Mouse (Mus musculus): ENCODE results near the gene Zbtb45. TPM values are rescaled to one million over a fixed set of nuclear protein-coding genes. Genes with fewer than 3 reads are reported as not detected.

The Zbtb45 gene
- polyA plus RNA-seq (2014; fragmentation: Illumina TruSeq; extraction: RNeasy Lipid Tissue Mini Kit (QIAGEN cat#74804)) = 0.71 TPM

DNA sequence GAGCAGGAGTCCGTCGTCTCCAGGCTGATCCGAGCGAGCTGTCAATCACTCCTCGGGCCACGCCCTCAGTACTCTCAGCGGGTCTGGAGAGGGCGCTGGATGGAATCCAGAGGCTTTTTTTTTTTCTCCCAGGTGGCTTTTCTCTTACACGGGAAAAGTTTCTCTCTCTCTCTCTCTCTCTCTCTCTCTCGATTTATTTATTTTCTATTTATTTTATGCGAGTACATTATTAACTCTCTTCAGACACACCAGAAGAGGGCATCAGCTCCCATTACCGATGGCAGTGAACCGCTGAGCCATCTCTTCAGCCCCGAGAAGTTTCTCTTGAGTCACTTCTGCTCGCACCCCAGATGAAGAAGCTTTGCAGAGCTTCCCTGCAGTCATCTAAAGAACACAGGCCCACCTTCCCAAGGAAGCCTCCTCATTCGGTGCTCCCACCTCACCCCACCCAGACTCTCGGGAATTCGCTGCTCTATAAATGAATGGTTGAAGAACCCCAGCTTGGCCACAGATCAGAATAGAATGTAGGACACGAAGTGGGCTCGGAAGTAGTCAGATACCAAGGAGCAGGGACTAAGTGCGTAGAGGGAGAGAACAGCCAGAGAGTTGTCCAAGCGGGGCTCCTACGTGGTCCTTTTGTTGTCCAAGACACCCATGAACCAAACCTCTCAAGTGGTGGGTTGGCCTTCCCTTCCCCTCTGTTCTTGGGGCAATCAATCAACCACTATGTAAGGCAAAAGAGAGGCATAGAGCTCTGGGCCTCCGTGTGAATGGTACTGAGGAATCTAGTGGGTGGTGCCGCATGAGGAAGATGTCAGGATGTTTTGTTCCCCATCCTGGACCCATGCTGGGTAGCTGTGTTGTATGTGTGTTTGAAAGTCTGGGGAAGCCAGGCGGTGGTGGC, at the start of gene Zbtb45:
TSS of gene Zbtb45 (minus strand) at position 30 of the 904 bp plus-strand sequence.

DNA sequence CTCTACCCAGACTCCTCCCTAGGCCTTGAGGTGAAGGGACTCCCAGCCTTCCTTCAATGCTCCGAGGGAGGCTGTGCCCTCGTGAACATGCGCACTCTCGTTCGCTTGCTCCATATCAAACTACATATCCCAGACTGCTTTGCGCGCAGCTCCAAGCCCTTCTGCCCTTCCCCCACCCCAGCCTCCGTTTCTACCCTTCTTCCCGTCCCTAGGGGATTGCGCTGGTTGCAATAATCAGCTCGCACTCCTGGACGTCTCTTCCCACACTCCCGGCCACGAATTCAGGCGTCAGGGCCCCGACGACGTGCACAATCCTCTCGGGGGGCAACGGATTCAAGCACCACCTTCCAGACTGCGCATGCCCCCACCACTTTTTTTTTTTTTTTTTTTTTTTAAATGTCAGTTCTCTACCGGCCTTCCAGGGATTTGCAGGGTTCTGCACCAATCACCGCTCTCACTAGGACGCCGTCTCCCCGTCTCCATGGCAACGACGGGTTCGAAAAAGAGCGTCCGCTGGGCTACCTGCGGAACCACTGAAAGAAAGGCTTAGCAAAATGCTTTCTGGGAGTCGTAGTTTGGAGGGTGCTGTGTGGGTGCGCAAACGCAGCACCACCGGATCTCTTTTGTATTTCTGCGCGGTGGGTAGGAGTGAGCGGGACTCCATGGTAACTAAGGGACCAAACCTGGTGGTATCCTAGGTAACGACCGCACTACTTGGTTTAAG, 44.6 kb upstream of the Zbtb45 start, which contains the start of gene Mzf1:
TSS of gene Mzf1 (minus strand) at position 478 of the 724 bp plus-strand sequence.

DNA sequence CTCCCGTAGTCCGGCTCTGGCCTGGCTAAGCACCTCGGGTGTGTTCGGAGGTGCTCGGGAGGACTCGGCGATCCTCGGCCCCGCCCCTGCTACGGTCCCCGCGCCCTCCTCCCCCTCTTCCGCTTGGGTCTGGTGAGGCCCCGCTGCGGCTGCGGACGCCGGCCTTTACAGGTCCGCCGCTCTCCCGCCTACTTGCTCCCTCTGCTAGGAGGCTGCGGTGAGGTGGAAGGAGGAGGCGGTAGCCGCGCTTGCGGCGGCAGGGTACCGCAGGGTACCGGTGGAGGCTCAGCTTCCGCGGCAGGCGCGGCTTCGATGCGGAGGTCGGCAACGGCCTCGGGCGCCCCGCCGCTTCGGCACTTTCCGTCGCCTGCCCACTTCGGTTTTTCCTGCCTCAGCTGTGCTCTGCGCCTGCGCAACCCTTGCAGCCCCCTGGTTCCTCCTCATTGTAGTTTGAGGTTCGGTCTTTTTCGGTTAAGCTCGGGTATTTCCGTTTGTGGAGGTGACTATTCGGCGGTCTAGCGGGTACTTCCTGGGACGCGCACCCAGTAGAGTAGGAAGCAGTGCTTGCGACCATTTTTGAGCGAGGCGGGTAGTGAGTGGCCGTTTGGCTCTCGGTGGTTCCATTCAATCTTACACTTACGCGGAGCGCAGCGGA, 28.2 kb upstream of the Zbtb45 start, which contains the start of gene Ube2m:
TSS of gene Ube2m (minus strand) at position 375 of the 655 bp plus-strand sequence.

DNA sequence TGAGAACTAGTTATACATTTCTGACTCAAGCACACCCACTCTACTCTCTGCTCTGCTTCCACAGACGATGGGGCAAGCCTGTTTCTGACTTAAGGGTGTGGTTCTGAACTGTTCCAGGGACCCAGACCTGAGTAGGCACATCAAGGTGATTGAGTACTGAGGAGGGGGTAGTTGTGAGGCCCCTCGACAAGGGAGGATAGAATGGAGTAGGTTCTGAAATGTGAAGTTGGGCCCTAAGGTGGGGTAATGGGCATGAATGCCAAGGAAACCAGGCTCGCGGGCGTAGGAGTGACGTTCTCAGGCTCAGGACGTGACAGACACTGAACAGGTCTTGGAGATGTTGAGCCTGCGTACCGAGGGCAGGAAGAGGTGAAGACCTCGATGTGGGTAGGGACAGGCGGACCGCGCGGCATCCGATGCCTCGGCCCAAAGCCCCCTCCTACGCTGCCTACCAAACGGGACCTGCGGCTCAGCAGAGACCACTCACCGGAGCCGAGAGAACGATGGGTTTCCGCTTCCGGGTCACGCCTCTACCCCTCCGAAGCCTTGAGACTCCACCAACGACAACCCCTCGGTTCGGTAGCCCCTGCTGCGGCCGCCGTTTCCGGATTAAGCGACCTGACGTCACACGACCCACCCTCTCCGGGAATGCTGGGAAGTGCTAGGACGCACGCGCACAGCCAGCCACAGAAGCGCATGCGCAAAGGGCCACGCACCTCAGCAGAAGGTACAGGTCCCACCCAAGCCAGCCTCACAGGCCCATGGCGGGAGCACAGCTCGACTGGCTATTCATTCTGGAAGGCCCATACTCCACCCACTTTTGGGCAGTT, 24.5 kb upstream of the Zbtb45 start, which contains the start of gene Chmp2a:
TSS of gene Chmp2a (minus strand) at position 660 of the 830 bp plus-strand sequence.

DNA sequence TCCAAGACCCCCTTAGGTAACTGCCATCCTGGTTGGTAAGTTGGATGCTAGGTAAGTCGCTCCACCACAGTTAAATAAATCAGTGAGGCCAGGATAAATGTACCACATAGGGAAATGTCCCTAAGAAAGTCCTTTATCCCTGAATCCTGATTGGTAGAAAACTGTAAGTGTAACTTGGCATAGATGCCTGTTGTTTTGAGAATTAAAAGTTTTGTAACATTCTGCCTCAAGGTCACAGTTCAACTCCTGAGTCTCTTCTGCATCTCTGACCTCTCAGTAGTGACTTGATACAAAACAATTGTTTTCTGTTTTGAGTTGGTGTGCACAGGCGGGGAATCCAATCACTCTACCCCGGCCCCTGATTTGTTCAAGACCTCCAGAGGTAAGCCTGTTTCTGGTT, 11.0 kb downstream of the Zbtb45 start, which contains the start of gene Trim28:
TSS of gene Trim28 (plus strand) at position 264 of the 400 bp plus-strand sequence.

DNA sequence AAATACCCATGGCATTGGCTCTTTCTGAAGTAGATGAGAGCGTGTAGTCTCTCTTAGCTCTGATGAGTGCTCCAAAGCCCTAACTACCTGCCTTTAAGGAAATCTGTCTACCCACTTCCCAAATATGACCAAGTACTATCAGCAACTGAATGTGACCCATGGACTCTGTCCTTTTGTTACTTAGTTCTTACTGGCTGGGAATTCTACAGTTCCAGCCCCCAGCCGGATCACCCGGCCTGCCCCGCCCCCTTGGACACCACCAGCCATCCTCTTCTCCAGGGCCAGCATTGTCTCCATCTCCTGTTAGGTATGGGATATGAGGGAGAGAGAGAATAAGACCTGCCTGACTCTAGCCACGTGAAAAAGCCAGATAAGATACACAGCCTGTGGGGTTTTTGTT, 11.8 kb downstream of the Zbtb45 start, which contains the start of gene Slc27a5:
TSS of gene Slc27a5 (minus strand) at position 140 of the 400 bp plus-strand sequence.

DNA sequence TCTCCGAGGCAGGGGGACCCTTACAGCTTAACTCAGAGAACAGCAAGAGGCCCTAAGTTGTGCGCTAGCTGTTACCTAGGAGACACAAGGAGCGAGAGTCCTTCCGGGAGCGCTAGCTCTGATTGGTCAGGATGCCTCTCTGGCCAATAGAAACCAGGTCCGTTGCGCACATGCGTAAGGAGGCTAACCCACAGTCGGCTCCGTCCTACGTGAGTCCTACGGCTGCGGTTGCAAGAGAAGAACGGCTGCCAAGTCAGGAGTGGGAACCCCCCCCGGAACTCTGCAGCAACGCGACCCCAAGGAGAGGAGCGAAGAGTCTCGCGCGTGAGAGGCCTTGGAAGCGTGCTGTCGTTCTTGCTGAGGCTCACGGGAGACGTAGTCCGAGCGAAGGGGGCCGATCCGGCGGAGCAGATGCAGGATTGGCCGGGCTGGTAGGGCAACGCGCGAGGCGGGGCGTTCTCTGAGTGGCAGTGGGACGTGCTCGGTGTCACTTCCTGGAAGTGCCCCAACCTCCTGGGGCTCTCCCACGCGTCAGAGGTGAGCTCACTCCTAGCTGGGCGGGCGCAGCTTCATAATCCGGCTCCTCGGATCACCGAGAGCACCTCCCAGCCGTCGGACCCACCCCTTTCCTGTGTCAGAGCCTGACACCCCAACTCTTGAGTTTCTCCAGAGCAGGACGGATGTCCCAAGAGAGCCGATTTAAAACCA, 32.0 kb downstream of the Zbtb45 start, which contains the start of gene Zfp446:
TSS of gene Zfp446 (plus strand) at position 167 of the 708 bp plus-strand sequence.

DNA sequence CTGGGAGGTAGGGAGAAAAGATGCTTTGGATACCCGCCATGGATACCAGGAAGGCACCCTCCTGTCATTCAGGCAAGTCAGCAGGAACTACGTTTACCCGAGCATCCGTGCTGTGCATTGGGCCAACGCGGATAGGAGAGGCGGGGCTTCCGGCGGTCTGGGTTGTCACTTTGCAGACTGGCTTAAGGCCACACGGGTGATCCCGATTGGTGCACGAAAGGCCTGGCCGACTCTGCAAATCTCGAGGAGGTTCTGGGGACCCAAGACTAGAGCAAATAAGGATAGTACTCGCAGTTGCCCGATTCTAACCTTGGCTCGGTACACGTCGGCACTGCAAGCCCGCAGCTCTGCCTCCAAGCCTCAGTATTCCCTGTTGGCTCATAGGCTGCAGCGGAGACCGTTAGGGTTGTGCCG, 44.1 kb downstream of the Zbtb45 start, which contains the start of gene Zfp324:
TSS of gene Zfp324 (plus strand) at position 161 of the 414 bp plus-strand sequence.

Other genes starting within 250 kb of the Zbtb45 start
- gene Zscan18, start 206.4 kb downstream of the Zbtb45 start, polyA plus RNA-seq (2014; fragmentation: Illumina TruSeq; extraction: RNeasy Lipid Tissue Mini Kit (QIAGEN cat#74804)) = 5.4 TPM
- 41.2 TPM for gene Zfp329, start 191.2 kb downstream of the Zbtb45 start, polyA plus RNA-seq (2014; fragmentation: Illumina TruSeq; extraction: RNeasy Lipid Tissue Mini Kit (QIAGEN cat#74804))
- gene Zfp110, start 175.3 kb downstream of the Zbtb45 start, polyA plus RNA-seq (2014; fragmentation: Illumina TruSeq; extraction: RNeasy Lipid Tissue Mini Kit (QIAGEN cat#74804)) = 38.6 TPM
- gene Zfp128, start 128.9 kb downstream of the Zbtb45 start, polyA plus RNA-seq (2014; fragmentation: Illumina TruSeq; extraction: RNeasy Lipid Tissue Mini Kit (QIAGEN cat#74804)) = 16.4 TPM
- gene Zscan22, start 112.2 kb downstream of the Zbtb45 start, polyA plus RNA-seq (2014; fragmentation: Illumina TruSeq; extraction: RNeasy Lipid Tissue Mini Kit (QIAGEN cat#74804)) = 8.3 TPM
- 21.9 TPM for gene Rps5, start 87.7 kb downstream of the Zbtb45 start, polyA plus RNA-seq (2014; fragmentation: Illumina TruSeq; extraction: RNeasy Lipid Tissue Mini Kit (QIAGEN cat#74804))
- 0.17 TPM for gene Rnf225, start 82.6 kb downstream of the Zbtb45 start, polyA plus RNA-seq (2014; fragmentation: Illumina TruSeq; extraction: RNeasy Lipid Tissue Mini Kit (QIAGEN cat#74804))
- gene Zfp324, start 44.2 kb downstream of the Zbtb45 start, polyA plus RNA-seq (2014; fragmentation: Illumina TruSeq; extraction: RNeasy Lipid Tissue Mini Kit (QIAGEN cat#74804)) = 5.0 TPM
- 4.0 TPM for gene Zfp446, start 32.2 kb downstream of the Zbtb45 start, polyA plus RNA-seq (2014; fragmentation: Illumina TruSeq; extraction: RNeasy Lipid Tissue Mini Kit (QIAGEN cat#74804))
- not detected for gene Slc27a5, start 11.8 kb downstream of the Zbtb45 start, polyA plus RNA-seq (2014; fragmentation: Illumina TruSeq; extraction: RNeasy Lipid Tissue Mini Kit (QIAGEN cat#74804))
- gene Trim28, start 10.9 kb downstream of the Zbtb45 start, polyA plus RNA-seq (2014; fragmentation: Illumina TruSeq; extraction: RNeasy Lipid Tissue Mini Kit (QIAGEN cat#74804)) = 46.6 TPM
- gene Chmp2a, start 24.8 kb upstream of the Zbtb45 start, polyA plus RNA-seq (2014; fragmentation: Illumina TruSeq; extraction: RNeasy Lipid Tissue Mini Kit (QIAGEN cat#74804)) = 69.3 TPM
- 71.0 TPM for gene Ube2m, start 28.2 kb upstream of the Zbtb45 start, polyA plus RNA-seq (2014; fragmentation: Illumina TruSeq; extraction: RNeasy Lipid Tissue Mini Kit (QIAGEN cat#74804))
- 0.46 TPM for gene Mzf1, start 44.7 kb upstream of the Zbtb45 start, polyA plus RNA-seq (2014; fragmentation: Illumina TruSeq; extraction: RNeasy Lipid Tissue Mini Kit (QIAGEN cat#74804))
- gene Vmn1r85, start 85.1 kb upstream of the Zbtb45 start, polyA plus RNA-seq (2014; fragmentation: Illumina TruSeq; extraction: RNeasy Lipid Tissue Mini Kit (QIAGEN cat#74804)) = not detected
- gene Vmn1r86, start 109.9 kb upstream of the Zbtb45 start, polyA plus RNA-seq (2014; fragmentation: Illumina TruSeq; extraction: RNeasy Lipid Tissue Mini Kit (QIAGEN cat#74804)) = not detected
- not detected for gene Vmn1r87, start 130.1 kb upstream of the Zbtb45 start, polyA plus RNA-seq (2014; fragmentation: Illumina TruSeq; extraction: RNeasy Lipid Tissue Mini Kit (QIAGEN cat#74804))
- 0.09 TPM for gene Vmn1r88, start 149.5 kb upstream of the Zbtb45 start, polyA plus RNA-seq (2014; fragmentation: Illumina TruSeq; extraction: RNeasy Lipid Tissue Mini Kit (QIAGEN cat#74804))
- gene Vmn1r89, start 203.0 kb upstream of the Zbtb45 start, polyA plus RNA-seq (2014; fragmentation: Illumina TruSeq; extraction: RNeasy Lipid Tissue Mini Kit (QIAGEN cat#74804)) = not detected

Data from ovary, adult 10 weeks (tissue).